12 mouse cellular contexts compared by ENCODE assay signal in the genomic region with DNA sequence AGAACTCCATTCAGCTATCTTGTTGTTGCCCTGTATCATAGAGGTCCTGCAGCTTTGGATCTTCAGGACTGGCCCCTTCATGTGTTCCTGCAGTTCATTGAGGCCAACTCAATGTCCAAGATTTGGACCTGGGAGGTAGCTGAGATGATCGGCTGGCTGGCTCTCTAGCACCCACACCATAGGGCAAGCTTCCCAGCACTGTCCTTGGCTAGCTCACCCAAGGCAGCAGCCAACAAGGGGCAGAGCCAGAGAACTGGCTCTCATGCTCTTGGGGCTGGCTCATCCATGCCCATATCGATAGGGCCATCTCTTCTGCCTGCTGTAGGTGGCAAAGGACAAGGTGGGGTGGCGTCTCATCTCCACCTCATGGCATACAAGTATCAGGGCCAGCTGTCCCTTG. TPM values are rescaled to one million over a fixed set of nuclear protein-coding genes. Genes with fewer than 3 reads are reported as not detected.
DNase-seq lines count a peak whose midpoint lies in the region; ATAC-seq lines count a peak whose summit lies in the region.
"Had no signal": no experiment of that assay in that cellular context is flagged by ENCODE, and none has a peak within 500 bp of the region (broad histone marks: within the 10 kb centered on the region; RNA-seq: fewer than 3 reads in every experiment).

No protein-coding gene starts in this region.

- H3K9ac ChIP-seq in liver, embryonic 12.5 days: no peak overlapping the region

- no peak for DNase-seq in frontal cortex, adult 2 months (ENCODE audit: extremely low spot score in 1 of 2, low spot score in 1 of 2)
- peak; percentile 15 for DNase-seq in ovary, postnatal 36 days (ENCODE audit: low spot score)
- no peak for DNase-seq in ovary, postnatal 14 days (ENCODE audit: low spot score)
- peak; percentile 26 for DNase-seq in cerebellum, postnatal 36 days
- no peak for DNase-seq in thymus, postnatal 14 days
- DNase-seq: right cerebral cortex, adult 18-20 months had no signal

- H3K4me3 ChIP-seq in liver, embryonic 12.5 days: no peak overlapping the region
- H3K4me3 ChIP-seq: embryonic facial prominence, embryonic 10.5 days; megakaryocyte, embryonic 14.5 days had no signal

- ATAC-seq in frontal cortex, adult (ENCODE audit: low TSS enrichment): peak; percentile 44; the same call in 1 of the 2 replicates
- ATAC-seq in monocyte, adult 5-6 weeks (replicated peaks; ENCODE audit: insufficient number of reproducible peaks, low FRiP score, low TSS enrichment, poor library complexity, severe bottlenecking): 0 out of 2 replicates have a peak, but pooled peaks have one; percentile 13
- no peak for ATAC-seq in liver, embryonic 12.5 days

- WGBS in liver, embryonic 12.5 days (ENCODE audit: insufficient replicate concordance): 88% methylated on average over 3 of the region's 3 CpGs

- H3K27ac ChIP-seq in liver, embryonic 12.5 days: no peak overlapping the region
- H3K27ac ChIP-seq: embryonic facial prominence, embryonic 10.5 days had no signal

- no peak overlapping the region for H3K4me2 ChIP-seq in liver, embryonic 12.5 days
- H3K4me2 ChIP-seq: liver, embryonic 11.5 days had no signal

- H3K9me3 ChIP-seq in liver, embryonic 12.5 days (replicated peaks): no peaks in the 10 kb centered on the region
- H3K9me3 ChIP-seq: embryonic facial prominence, embryonic 10.5 days; megakaryocyte, embryonic 14.5 days had no signal

- H3K4me1 ChIP-seq in liver, embryonic 12.5 days: no peaks in the 10 kb centered on the region
- H3K4me1 ChIP-seq: embryonic facial prominence, embryonic 10.5 days had no signal

- no peaks in the 10 kb centered on the region for H3K27me3 ChIP-seq in liver, embryonic 12.5 days (replicated peaks)
- H3K27me3 ChIP-seq: megakaryocyte, embryonic 14.5 days had no signal

- H3K36me3 ChIP-seq in liver, embryonic 12.5 days: peaks cover 66% of the 10 kb centered on the region

RNA-seq across cellular contexts. Expression of a gene that starts 11.8 kb away (rescaled TPM):
- 657 and 684 TPM in 2 replicates for polyA plus RNA-seq in frontal cortex, adult 2 months (2012; rRNA removed)
- 692 to 1,143 TPM (median 1,088 TPM) in 3 replicates for total RNA-seq in monocyte, adult 5-6 weeks (2017)
- polyA plus RNA-seq in liver, embryonic 12.5 days (2016; fragmentation: Nextera tagmentation; extraction: Ambion mirVana): 704 and 734 TPM in 2 replicates

RNA-seq across cellular contexts. Expression of a gene that starts 28.8 kb away (rescaled TPM):
- polyA plus RNA-seq in frontal cortex, adult 2 months (2012; rRNA removed): 4.6 and 5.3 TPM in 2 replicates
- 0.64 to 5.0 TPM (median 1.8 TPM) in 3 replicates for total RNA-seq in monocyte, adult 5-6 weeks (2017)
- 8.1 and 8.4 TPM in 2 replicates for polyA plus RNA-seq in liver, embryonic 12.5 days (2016; fragmentation: Nextera tagmentation; extraction: Ambion mirVana)

Comparison
In these comparisons a context has a peak if more than half of its experiments do, and no peak if none do; other contexts are left out.
1. DNase-seq: peak in ovary, postnatal 36 days (single experiment) and cerebellum, postnatal 36 days (2 of 2); none in frontal cortex, adult 2 months (0 of 2), ovary, postnatal 14 days (single experiment) and thymus, postnatal 14 days (single experiment).